Mouse (Mus musculus) lung, postnatal 25 days (tissue): ENCODE measurements at regions not wholly inside any gene's neighbourhood (a gene's known extent, or its start where the extent isn't known, plus 50 kb on each side); places are given as distances from the start of the nearest gene placed in this dataset.
A peak's percentile ranks its signal among the peaks of the same experiment; 100 is the strongest.
"Not testable (repeated sequence)": the region's sequence is repeated elsewhere in the genome, so short reads cannot be mapped to it uniquely, and the experiment has no call there.

Experiments
- DNase-seq: peaks from one replicate; pipeline ENCODE4 v3.0.0; 2022; ENCODE audit warnings: low spot score

DNA sequence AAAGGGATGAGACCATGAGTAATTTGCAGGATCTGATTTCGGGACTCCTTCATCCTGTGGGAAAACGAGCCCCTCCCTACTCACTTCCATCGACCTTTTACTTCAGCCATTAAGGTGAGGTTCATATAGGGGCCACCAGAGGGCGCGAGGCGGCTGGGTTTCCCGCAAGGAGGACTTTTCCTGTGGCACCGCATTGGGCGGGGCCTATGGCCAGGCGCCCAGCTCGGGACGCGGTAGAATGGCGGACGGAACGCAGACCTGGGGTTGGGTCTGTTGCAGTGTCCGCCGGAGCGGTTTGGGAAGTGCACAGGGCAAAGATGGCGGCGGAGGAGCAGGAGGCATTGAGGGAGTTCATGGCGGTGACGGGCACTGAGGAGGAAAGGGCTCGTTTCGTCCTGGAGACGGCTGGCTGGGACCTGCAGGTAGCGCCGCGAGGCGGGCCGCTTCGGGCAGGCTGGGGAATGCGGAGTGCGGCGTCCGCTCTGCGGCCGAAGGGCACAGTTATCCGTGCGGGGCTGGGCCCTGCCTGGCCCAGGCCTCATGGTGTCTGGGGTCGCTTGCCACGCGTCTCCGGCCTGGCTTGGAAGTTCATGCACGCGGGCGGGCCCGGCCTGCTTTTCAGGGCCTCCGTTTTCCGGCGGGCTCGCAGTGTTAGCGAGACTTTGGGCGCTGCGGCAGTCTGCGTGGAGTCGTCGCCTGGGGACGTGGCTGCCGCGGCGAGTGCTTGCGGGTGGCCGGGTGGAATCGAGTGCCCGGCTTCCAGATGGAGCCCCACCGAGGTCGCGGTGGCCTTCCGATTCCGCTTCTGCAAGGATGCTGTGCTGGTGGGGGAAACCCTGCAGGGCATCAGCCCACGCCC lies 219.1 kb downstream of the Gm31371 start:
- DNase-seq: peak; percentile 100

DNA sequence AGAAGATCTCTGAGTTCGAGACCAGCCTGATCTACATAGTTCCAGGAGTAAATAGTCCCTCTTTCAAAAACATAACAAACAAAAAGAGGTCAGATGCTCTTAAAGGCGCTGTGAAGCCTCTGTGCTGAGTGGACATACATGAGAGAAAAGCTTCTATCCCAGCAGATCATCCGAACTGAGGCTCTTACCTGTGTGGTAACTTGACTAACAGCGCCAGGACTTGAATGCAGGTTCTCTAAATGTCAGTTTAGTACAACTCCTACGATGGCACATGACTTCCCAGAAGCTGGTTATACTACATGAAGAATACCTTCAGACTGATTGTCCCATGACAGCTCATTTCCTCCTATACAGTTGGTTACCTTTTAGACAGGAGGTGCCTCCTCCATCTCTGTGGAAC lies 220.4 kb downstream of the Gm31371 start:
- DNase-seq: not testable (repeated sequence)

DNA sequence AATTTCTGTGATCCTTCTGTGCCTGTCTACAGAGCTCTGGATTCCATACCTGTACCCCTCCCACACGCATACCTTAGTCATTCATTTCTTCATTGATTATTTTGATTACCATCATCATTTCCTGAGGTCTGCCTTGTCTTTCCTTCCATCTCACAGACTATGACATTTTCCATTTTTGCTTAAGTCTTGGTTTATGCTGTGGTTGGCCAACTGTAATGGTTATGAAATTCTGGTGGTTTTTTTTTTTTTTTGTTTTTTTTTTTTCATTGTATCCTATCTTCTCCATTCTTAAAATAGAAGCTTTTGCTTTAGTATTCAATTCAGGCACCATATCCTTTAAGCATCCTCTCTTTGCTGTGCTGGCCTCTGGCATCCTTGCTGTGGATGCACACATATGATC lies 227.4 kb downstream of the Gm15319 start:
- not testable (repeated sequence) for DNase-seq

DNA sequence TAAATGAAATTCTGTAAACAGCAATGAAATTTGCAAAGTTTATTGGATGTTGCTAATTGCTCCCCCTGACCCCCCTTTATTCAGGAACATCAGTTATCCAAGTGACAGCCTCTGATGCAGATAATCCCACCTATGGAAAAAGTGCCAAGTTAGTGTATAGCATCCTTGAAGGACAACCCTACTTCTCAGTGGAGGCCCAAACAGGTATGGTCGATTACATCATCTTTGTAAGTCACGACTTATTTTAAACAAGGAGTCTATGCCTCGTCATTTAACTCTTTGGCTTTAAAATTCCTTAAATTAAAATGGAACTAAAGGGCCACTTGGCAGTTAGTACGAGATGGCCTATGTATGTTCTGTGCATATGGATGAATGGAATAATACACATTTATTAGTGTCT lies 217.6 kb downstream of the Gm15319 start:
- not testable (repeated sequence) for DNase-seq

DNA sequence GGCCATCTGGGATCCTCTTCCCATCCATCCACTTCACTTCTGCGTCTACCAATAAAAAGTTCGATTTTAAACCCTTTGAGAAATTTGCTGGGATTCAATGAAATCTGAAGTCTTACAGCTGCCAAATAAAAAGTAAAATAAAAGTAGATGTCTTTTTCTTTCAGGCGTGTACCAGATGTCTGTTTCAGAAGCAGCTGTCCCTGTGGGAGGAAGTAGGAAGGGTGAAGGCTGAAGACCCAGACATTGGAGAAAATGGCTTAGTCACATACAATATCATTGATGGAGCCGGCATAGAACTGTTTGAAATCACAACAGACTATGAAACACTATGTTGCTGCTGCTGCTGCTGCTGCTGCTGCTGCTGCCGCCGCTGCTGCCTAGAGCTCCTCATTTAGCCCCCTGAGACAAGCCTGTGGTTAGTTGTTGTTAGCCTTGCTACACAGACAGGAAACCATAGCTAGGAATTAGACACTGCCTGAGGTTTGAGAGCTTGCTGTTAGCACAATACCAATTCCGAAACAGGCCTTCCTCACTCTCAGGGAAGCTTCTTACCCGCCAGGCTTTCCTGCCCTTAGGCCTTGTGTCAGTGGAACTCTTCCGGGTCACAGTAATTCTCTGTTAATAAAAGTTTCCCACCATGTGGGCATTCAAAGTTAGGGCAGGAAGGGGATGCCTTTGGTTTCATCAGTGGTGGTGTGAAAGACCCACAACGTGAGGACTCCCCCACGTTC lies 211.5 kb downstream of the Gm15319 start:
- DNase-seq: not testable (repeated sequence)

DNA sequence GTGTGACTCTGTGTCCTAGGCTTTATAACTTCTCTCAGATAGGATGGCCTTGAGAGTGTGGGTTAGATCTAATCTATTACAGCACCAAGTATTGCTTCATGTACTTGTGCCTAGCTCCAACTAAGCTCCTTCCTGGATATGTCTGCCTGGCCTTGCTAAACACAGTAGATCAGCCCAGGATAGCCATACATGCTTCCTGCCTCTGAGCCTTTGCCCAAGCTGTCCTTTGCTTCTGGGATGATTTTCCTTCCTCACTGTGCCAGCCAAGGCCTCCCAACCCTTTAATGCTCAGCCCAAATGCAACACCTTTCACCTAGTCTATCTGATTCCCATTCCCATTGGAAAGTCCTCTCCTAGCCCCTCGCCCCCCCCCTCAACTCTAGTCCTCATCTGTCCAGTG lies 208.9 kb downstream of the Gm15319 start:
- DNase-seq: not testable (repeated sequence)
